Mouse (Mus musculus): ENCODE measurements at regions not wholly inside any gene's neighbourhood (a gene's known extent, or its start where the extent isn't known, plus 50 kb on each side); places are given as distances from the start of the nearest gene placed in this dataset.

GRCm38 (mm10) chr5:75437924-75438323, 136.8 kb upstream of the Kit start:
- no peaks in the 10 kb centered on the region for H3K27me3 ChIP-seq
- no peak overlapping the region for H3K9ac ChIP-seq
- no peaks in the 10 kb centered on the region for H3K36me3 ChIP-seq
- peaks cover 5% of the 10 kb centered on the region for H3K4me1 ChIP-seq (replicated peaks)
- H3K4me3 ChIP-seq, result no peak overlapping the region
- no peak overlapping the region for H3K27ac ChIP-seq
- 67% methylated on average over 5 of the region's 5 CpGs for WGBS
- no peaks in the 10 kb centered on the region for H3K9me3 ChIP-seq
- ATAC-seq (ENCODE audit: low FRiP score), result no peak
- no peak overlapping the region for H3K4me2 ChIP-seq

GRCm38 (mm10) chr5:75444024-75444604, 130.6 kb upstream of the Kit start:
- H3K27me3 ChIP-seq, result no peaks in the 10 kb centered on the region
- no peaks in the 10 kb centered on the region for H3K36me3 ChIP-seq
- peak overlapping the region; percentile 61 for H3K27ac ChIP-seq
- H3K9ac ChIP-seq, result no peak overlapping the region
- ATAC-seq (ENCODE audit: low FRiP score), result peak; percentile 22
- WGBS, result 39% methylated on average over 3 of the region's 3 CpGs
- no peaks in the 10 kb centered on the region for H3K9me3 ChIP-seq
- no peak overlapping the region for H3K4me3 ChIP-seq
- H3K4me1 ChIP-seq (replicated peaks), result peaks cover 22% of the 10 kb centered on the region
- no peak overlapping the region for H3K4me2 ChIP-seq

- WGBS, result 63% methylated on average over 1 of the region's 1 CpGs
Observed at GRCm38 (mm10) chr5:75446386-75446785, 128.3 kb upstream of the Kit start.

GRCm38 (mm10) chr5:75449913-75450525, 124.7 kb upstream of the Kit start:
- H3K36me3 ChIP-seq, result no peaks in the 10 kb centered on the region
- 0 out of 2 replicates have a peak overlapping the region, but pooled peaks have one; percentile 53 for H3K27ac ChIP-seq
- no peak overlapping the region for H3K4me3 ChIP-seq
- WGBS, result 44% methylated on average over 21 of the region's 21 CpGs
- H3K9me3 ChIP-seq, result no peaks in the 10 kb centered on the region
- ATAC-seq (ENCODE audit: low FRiP score), result peak; percentile 59
- H3K4me2 ChIP-seq, result 0 out of 2 replicates have a peak overlapping the region, but pooled peaks have one; percentile 3
- H3K9ac ChIP-seq, result no peak overlapping the region
- peaks cover 49% of the 10 kb centered on the region for H3K4me1 ChIP-seq (replicated peaks)
- no peaks in the 10 kb centered on the region for H3K27me3 ChIP-seq

More at GRCm38 (mm10) chr5:75446386-75446785, 128.3 kb upstream of the Kit start:
- no peak overlapping the region for H3K4me3 ChIP-seq
- no peaks in the 10 kb centered on the region for H3K27me3 ChIP-seq
- peaks cover 39% of the 10 kb centered on the region for H3K4me1 ChIP-seq (replicated peaks)
- no peaks in the 10 kb centered on the region for H3K9me3 ChIP-seq
- H3K36me3 ChIP-seq, result no peaks in the 10 kb centered on the region
- ATAC-seq (ENCODE audit: low FRiP score), result no peak
- no peak overlapping the region for H3K9ac ChIP-seq
- no peak overlapping the region for H3K27ac ChIP-seq
- H3K4me2 ChIP-seq, result no peak overlapping the region

- 0 out of 2 replicates have a peak overlapping the region, but pooled peaks have one; percentile 53 for H3K27ac ChIP-seq
- H3K4me1 ChIP-seq (replicated peaks), result peaks cover 53% of the 10 kb centered on the region
- no peaks in the 10 kb centered on the region for H3K9me3 ChIP-seq
- H3K36me3 ChIP-seq, result no peaks in the 10 kb centered on the region
- ATAC-seq (ENCODE audit: low FRiP score), result no peak
- H3K9ac ChIP-seq, result no peak overlapping the region
- WGBS, result 59% methylated on average over 9 of the region's 9 CpGs
- H3K27me3 ChIP-seq, result no peaks in the 10 kb centered on the region
- no peak overlapping the region for H3K4me2 ChIP-seq
- no peak overlapping the region for H3K4me3 ChIP-seq
Observed at GRCm38 (mm10) chr5:75450564-75450963, 124.2 kb upstream of the Kit start.

- 74% methylated on average over 5 of the region's 5 CpGs for WGBS
- Histone ChIP-seq H3K4me2 (no peak overlapping the region), H3K4me3 (no peak overlapping the region), H3K9me3 (no peaks in the 10 kb centered on the region), H3K4me1 (replicated peaks) (peaks cover 53% of the 10 kb centered on the region), H3K27me3 (no peaks in the 10 kb centered on the region), H3K27ac (no peak overlapping the region), H3K9ac (no peak overlapping the region), H3K36me3 (no peaks in the 10 kb centered on the region)
- no peak for ATAC-seq (ENCODE audit: low FRiP score)
Observed at GRCm38 (mm10) chr5:75451081-75451480, 123.6 kb upstream of the Kit start.

GRCm38 (mm10) chr5:75451693-75452092, 123.0 kb upstream of the Kit start:
- H3K4me2 ChIP-seq, result no peak overlapping the region
- ATAC-seq (ENCODE audit: low FRiP score), result no peak
- WGBS, result 79% methylated on average over 8 of the region's 8 CpGs
- H3K9ac ChIP-seq, result no peak overlapping the region
- H3K36me3 ChIP-seq, result no peaks in the 10 kb centered on the region
- H3K27ac ChIP-seq, result no peak overlapping the region
- no peaks in the 10 kb centered on the region for H3K9me3 ChIP-seq
- no peak overlapping the region for H3K4me3 ChIP-seq
- no peaks in the 10 kb centered on the region for H3K27me3 ChIP-seq
- H3K4me1 ChIP-seq (replicated peaks), result peaks cover 53% of the 10 kb centered on the region

- WGBS, result 59% methylated on average over 9 of the region's 9 CpGs
- no peak overlapping the region for H3K4me2 ChIP-seq
- H3K9me3 ChIP-seq, result no peaks in the 10 kb centered on the region
- H3K36me3 ChIP-seq, result no peaks in the 10 kb centered on the region
- no peak overlapping the region for H3K4me3 ChIP-seq
- H3K4me1 ChIP-seq (replicated peaks), result peaks cover 43% of the 10 kb centered on the region
- no peak overlapping the region for H3K9ac ChIP-seq
- peak overlapping the region; percentile 60; the same call in 1 of the 2 replicates for H3K27ac ChIP-seq
- no peak for ATAC-seq (ENCODE audit: low FRiP score)
- no peaks in the 10 kb centered on the region for H3K27me3 ChIP-seq
Observed at GRCm38 (mm10) chr5:75453757-75454390, 120.8 kb upstream of the Kit start.

GRCm38 (mm10) chr5:75454961-75455541, 119.7 kb upstream of the Kit start:
- H3K4me3 ChIP-seq, result no peak overlapping the region
- no peaks in the 10 kb centered on the region for H3K27me3 ChIP-seq
- peaks cover 36% of the 10 kb centered on the region for H3K4me1 ChIP-seq (replicated peaks)
- H3K9ac ChIP-seq, result no peak overlapping the region
- ATAC-seq (ENCODE audit: low FRiP score), result peak; percentile 70
- no peaks in the 10 kb centered on the region for H3K36me3 ChIP-seq
- H3K4me2 ChIP-seq, result no peak overlapping the region
- 43% methylated on average over 16 of the region's 16 CpGs for WGBS
- H3K9me3 ChIP-seq, result no peaks in the 10 kb centered on the region
- H3K27ac ChIP-seq, result peak overlapping the region; percentile 58

- Histone ChIP-seq H3K9me3 (no peaks in the 10 kb centered on the region), H3K4me3 (no peak overlapping the region), H3K27me3 (no peaks in the 10 kb centered on the region), H3K27ac (no peak overlapping the region), H3K36me3 (no peaks in the 10 kb centered on the region), H3K4me2 (no peak overlapping the region), H3K9ac (no peak overlapping the region), H3K4me1 (replicated peaks) (peaks cover 21% of the 10 kb centered on the region)
- 46% methylated on average over 6 of the region's 6 CpGs for WGBS
- ATAC-seq (ENCODE audit: low FRiP score), result no peak
Observed at GRCm38 (mm10) chr5:75457403-75457802, 117.3 kb upstream of the Kit start.

GRCm38 (mm10) chr5:75458317-75458716, 116.4 kb upstream of the Kit start:
- Histone ChIP-seq H3K27me3 (no peaks in the 10 kb centered on the region), H3K9me3 (no peaks in the 10 kb centered on the region), H3K4me1 (replicated peaks) (peaks cover 21% of the 10 kb centered on the region), H3K36me3 (no peaks in the 10 kb centered on the region), H3K27ac (no peak overlapping the region), H3K9ac (no peak overlapping the region), H3K4me2 (no peak overlapping the region), H3K4me3 (no peak overlapping the region)
- WGBS, result 92% methylated on average over 7 of the region's 7 CpGs
- no peak for ATAC-seq (ENCODE audit: low FRiP score)

GRCm38 (mm10) chr5:75459758-75460354, 114.9 kb upstream of the Kit start:
- Histone ChIP-seq H3K27me3 (no peaks in the 10 kb centered on the region), H3K9me3 (no peaks in the 10 kb centered on the region), H3K27ac (no peak overlapping the region), H3K4me1 (replicated peaks) (peaks cover 5% of the 10 kb centered on the region), H3K36me3 (no peaks in the 10 kb centered on the region), H3K4me2 (no peak overlapping the region), H3K9ac (no peak overlapping the region), H3K4me3 (no peak overlapping the region)
- ATAC-seq (ENCODE audit: low FRiP score), result no peak
- 79% methylated on average over 3 of the region's 3 CpGs for WGBS

Measured in hindbrain, embryonic 13.5 days (tissue).